Mouse (Mus musculus): ENCODE results near the gene Olfr1359. TPM values are rescaled to one million over a fixed set of nuclear protein-coding genes. Genes with fewer than 3 reads are reported as not detected.
"Not testable (repeated sequence)": the region's sequence is repeated elsewhere in the genome, so short reads cannot be mapped to it uniquely, and the experiment has no call there.

Olfr1359 gene
- polyA plus RNA-seq, 1 experiment from 2014 or later = not detected

- Histone ChIP-seq H3K4me2 (ENCODE audit: low read length) (peak overlapping the region; percentile 89), H3K9me3 (ENCODE audit: control insufficient read depth, low read length) (no peaks in the 10 kb centered on the region), H3K36me3 (ENCODE audit: control insufficient read depth, insufficient read depth, low read length) (no peaks in the 10 kb centered on the region), H3K27me3 (ENCODE audit: control insufficient read depth, insufficient read depth, low read length) (no peaks in the 10 kb centered on the region), H3K27ac (replicated peaks; ENCODE audit: low read depth, low read length) (peak overlapping the region; percentile 6; the same call in 1 of the 2 replicates), H3K4me1 (ENCODE audit: control insufficient read depth, insufficient read depth, low read length) (peaks cover 24% of the 10 kb centered on the region), H3K4me3 (replicated peaks; ENCODE audit: low read depth, low read length) (peak overlapping the region; percentile 42), H3K9ac (replicated peaks; ENCODE audit: low read length) (no peak overlapping the region; the same call in 1 of the 2 replicates)
- DNase-seq (peak; percentile 40), ATAC-seq (ENCODE audit: low FRiP score, low TSS enrichment) (no peak)
- under 1% methylated on average over 22 of the region's 22 CpGs for WGBS
Measured at GRCm38 (mm10) chr13:21715131-21715863, 17.4 kb downstream of the Olfr1359 start.

DNA sequence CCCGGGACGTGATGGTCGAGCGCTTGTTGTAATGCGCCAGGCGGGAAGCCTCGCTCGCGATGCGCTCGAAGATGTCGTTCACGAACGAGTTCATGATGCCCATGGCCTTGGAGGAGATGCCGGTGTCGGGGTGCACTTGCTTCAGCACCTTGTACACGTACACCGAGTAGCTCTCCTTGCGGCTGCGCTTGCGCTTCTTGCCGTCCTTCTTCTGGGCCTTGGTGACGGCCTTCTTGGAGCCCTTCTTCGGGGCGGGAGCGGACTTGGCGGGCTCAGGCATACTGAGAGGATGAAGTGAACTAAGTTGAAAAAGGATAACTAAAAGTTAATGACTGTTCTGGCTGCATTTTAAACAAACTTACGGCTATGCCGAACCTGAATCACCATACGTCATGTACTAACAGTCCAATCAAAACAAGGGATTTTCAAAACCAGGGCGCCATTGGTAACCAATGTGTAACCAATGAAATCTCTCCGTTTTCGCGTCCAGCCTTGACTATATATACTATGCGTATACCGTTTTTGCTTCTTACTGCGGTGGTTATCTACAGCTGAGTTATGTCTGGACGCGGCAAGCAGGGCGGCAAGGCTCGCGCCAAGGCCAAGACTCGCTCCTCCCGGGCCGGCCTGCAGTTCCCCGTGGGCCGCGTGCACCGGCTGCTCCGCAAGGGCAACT is 18.1 kb downstream of the Olfr1359 start, which contains the start of the genes Hist1h2bl and Hist1h2ai:
TSS of gene Hist1h2bl (minus strand) at position 280 of the 676 bp plus-strand sequence.
TSS of gene Hist1h2ai (plus strand) at position 559 of the 676 bp plus-strand sequence.
- Histone ChIP-seq H3K4me3 (replicated peaks; ENCODE audit: low read depth, low read length) (peak within 1 kb of the TSS; percentile 42), H3K27ac (replicated peaks; ENCODE audit: low read depth, low read length) (peak within 1 kb of the TSS; percentile 82), H3K4me2 (ENCODE audit: low read length) (peak within 1 kb of the TSS; percentile 89), H3K9ac (replicated peaks; ENCODE audit: low read length) (peak within 1 kb of the TSS; percentile 54), H3K4me1 (ENCODE audit: control insufficient read depth, insufficient read depth, low read length) (peaks cover 26% of the 10 kb centered on the region)
- under 1% methylated on average over 25 of the region's 50 CpGs for WGBS
- DNase-seq (peak; percentile 96), ATAC-seq (ENCODE audit: low FRiP score, low TSS enrichment) (peak; percentile 94)
- H3K36me3 ChIP-seq (ENCODE audit: control insufficient read depth, insufficient read depth, low read length); H3K27me3 ChIP-seq (ENCODE audit: control insufficient read depth, insufficient read depth, low read length); H3K9me3 ChIP-seq (ENCODE audit: control insufficient read depth, low read length): not testable (repeated sequence)

GRCm38 (mm10) chr13:21716540-21717391 is 18.9 kb downstream of the Olfr1359 start:
- H3K4me2 ChIP-seq (ENCODE audit: low read length) = peak overlapping the region; percentile 89
- DNase-seq (peak; percentile 51), ATAC-seq (ENCODE audit: low FRiP score, low TSS enrichment) (peak; percentile 32)
- not testable (repeated sequence) for H3K36me3 ChIP-seq (ENCODE audit: control insufficient read depth, insufficient read depth, low read length); H3K9me3 ChIP-seq (ENCODE audit: control insufficient read depth, low read length); H3K27me3 ChIP-seq (ENCODE audit: control insufficient read depth, insufficient read depth, low read length)
- H3K4me1 ChIP-seq (ENCODE audit: control insufficient read depth, insufficient read depth, low read length) = peaks cover 24% of the 10 kb centered on the region
- H3K27ac ChIP-seq (replicated peaks; ENCODE audit: low read depth, low read length) = peak overlapping the region; percentile 82
- peak overlapping the region; percentile 54 for H3K9ac ChIP-seq (replicated peaks; ENCODE audit: low read length)
- WGBS = 0% methylated on average over 9 of the region's 38 CpGs
- peak overlapping the region; percentile 42 for H3K4me3 ChIP-seq (replicated peaks; ENCODE audit: low read depth, low read length)

- not testable (repeated sequence) for H3K27me3 ChIP-seq (ENCODE audit: control insufficient read depth, insufficient read depth, low read length); H3K36me3 ChIP-seq (ENCODE audit: control insufficient read depth, insufficient read depth, low read length); H3K9me3 ChIP-seq (ENCODE audit: control insufficient read depth, low read length)
- DNase-seq = peak; percentile 93
- Histone ChIP-seq H3K4me1 (ENCODE audit: control insufficient read depth, insufficient read depth, low read length) (peaks cover 27% of the 10 kb centered on the region), H3K9ac (replicated peaks; ENCODE audit: low read length) (peak within 1 kb of the TSS; percentile 63), H3K4me3 (replicated peaks; ENCODE audit: low read depth, low read length) (peak within 1 kb of the TSS; percentile 42), H3K27ac (replicated peaks; ENCODE audit: low read depth, low read length) (peak within 1 kb of the TSS; percentile 82), H3K4me2 (ENCODE audit: low read length) (peak within 1 kb of the TSS; percentile 89)
- under 1% methylated on average over 25 of the region's 56 CpGs for WGBS
- ATAC-seq (ENCODE audit: low FRiP score, low TSS enrichment) = peak; percentile 60
Measured at GRCm38 (mm10) chr13:21717397-21718357, 19.8 kb downstream of the Olfr1359 start, which contains the start of gene Hist1h3h. Gene Hist1h3h, plus strand, starts transcription at chr13:21717659.

DNA sequence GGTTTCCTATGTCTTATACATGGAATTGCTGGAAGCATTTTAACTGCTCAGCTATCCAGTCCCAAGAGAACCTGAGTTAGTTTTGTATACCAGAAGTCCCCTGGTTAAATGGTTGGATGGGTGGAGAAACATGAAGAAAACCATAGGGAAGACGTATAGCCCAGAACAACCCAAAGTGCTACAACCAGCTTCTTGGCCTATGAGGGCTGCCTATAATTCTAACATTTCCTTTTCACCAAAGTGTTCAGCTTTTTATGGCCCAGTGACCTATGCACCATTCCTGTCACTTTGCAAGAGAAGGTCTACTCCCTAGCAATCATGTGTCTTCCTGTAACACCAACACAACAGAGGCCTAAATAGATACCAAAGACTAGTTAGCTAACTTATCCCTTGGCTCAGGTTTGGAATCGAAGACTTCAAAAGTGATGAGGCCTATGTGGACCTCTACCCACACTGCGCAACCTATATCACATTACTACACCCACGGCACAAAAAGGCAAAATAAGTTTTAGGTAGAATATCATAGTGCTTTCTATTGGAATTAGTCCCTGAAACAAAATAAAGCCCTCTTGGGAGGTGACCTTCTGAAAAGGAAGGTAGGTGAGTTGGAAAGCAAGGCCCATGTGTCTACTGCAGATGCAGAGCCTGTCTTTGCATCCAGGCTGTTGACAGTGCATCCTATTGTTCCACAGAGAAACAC is 20.6 kb downstream of the Olfr1359 start:
- Histone ChIP-seq H3K9me3 (ENCODE audit: control insufficient read depth, low read length) (no peaks in the 10 kb centered on the region), H3K4me2 (ENCODE audit: low read length) (peak overlapping the region; percentile 89), H3K4me3 (replicated peaks; ENCODE audit: low read depth, low read length) (peak overlapping the region; percentile 42), H3K27ac (replicated peaks; ENCODE audit: low read depth, low read length) (no peak overlapping the region), H3K36me3 (ENCODE audit: control insufficient read depth, insufficient read depth, low read length) (no peaks in the 10 kb centered on the region), H3K9ac (replicated peaks; ENCODE audit: low read length) (peak overlapping the region; percentile 63), H3K27me3 (ENCODE audit: control insufficient read depth, insufficient read depth, low read length) (no peaks in the 10 kb centered on the region), H3K4me1 (ENCODE audit: control insufficient read depth, insufficient read depth, low read length) (peaks cover 28% of the 10 kb centered on the region)
- DNase-seq = no peak
- no peak for ATAC-seq (ENCODE audit: low FRiP score, low TSS enrichment)
- 56% methylated on average over 4 of the region's 4 CpGs for WGBS

GRCm38 (mm10) chr13:21721107-21721756 is 23.3 kb downstream of the Olfr1359 start:
- H3K4me3 ChIP-seq (replicated peaks; ENCODE audit: low read depth, low read length) = peak overlapping the region; percentile 39
- ATAC-seq (ENCODE audit: low FRiP score, low TSS enrichment); H3K36me3 ChIP-seq (ENCODE audit: control insufficient read depth, insufficient read depth, low read length); H3K27me3 ChIP-seq (ENCODE audit: control insufficient read depth, insufficient read depth, low read length); H3K9ac ChIP-seq (replicated peaks; ENCODE audit: low read length); H3K9me3 ChIP-seq (ENCODE audit: control insufficient read depth, low read length): not testable (repeated sequence)
- H3K27ac ChIP-seq (replicated peaks; ENCODE audit: low read depth, low read length) = peak overlapping the region; percentile 72; the same call in 1 of the 2 replicates
- peak overlapping the region; percentile 64 for H3K4me2 ChIP-seq (ENCODE audit: low read length)
- WGBS = 2% methylated on average over 21 of the region's 44 CpGs
- peak; percentile 17 for DNase-seq
- H3K4me1 ChIP-seq (ENCODE audit: control insufficient read depth, insufficient read depth, low read length) = peaks cover 22% of the 10 kb centered on the region

- peaks cover 20% of the 10 kb centered on the region for H3K4me1 ChIP-seq (ENCODE audit: control insufficient read depth, insufficient read depth, low read length)
Measured at GRCm38 (mm10) chr13:21721757-21722372, 24.0 kb downstream of the Olfr1359 start, which contains the start of gene Hist1h2bm. Gene Hist1h2bm, plus strand, starts transcription at chr13:21722044.

More at GRCm38 (mm10) chr13:21721757-21722372, 24.0 kb downstream of the Olfr1359 start, which contains the start of gene Hist1h2bm:
- H3K9ac ChIP-seq (replicated peaks; ENCODE audit: low read length) = peak within 1 kb of the TSS; percentile 46; the same call in 1 of the 2 replicates
- WGBS = under 1% methylated on average over 37 of the region's 37 CpGs
- peak; percentile 94 for ATAC-seq (ENCODE audit: low FRiP score, low TSS enrichment)
- H3K36me3 ChIP-seq (ENCODE audit: control insufficient read depth, insufficient read depth, low read length); H3K27me3 ChIP-seq (ENCODE audit: control insufficient read depth, insufficient read depth, low read length); H3K9me3 ChIP-seq (ENCODE audit: control insufficient read depth, low read length): not testable (repeated sequence)
- H3K4me3 ChIP-seq (replicated peaks; ENCODE audit: low read depth, low read length) = peak within 1 kb of the TSS; percentile 39
- peak within 1 kb of the TSS; percentile 86 for H3K27ac ChIP-seq (replicated peaks; ENCODE audit: low read depth, low read length)
- DNase-seq = peak; percentile 93
- H3K4me2 ChIP-seq (ENCODE audit: low read length) = peak within 1 kb of the TSS; percentile 64

Data from midbrain, embryonic 14.5 days (tissue).